Mouse (Mus musculus): ENCODE measurements around the gene Sdf2l1. TPM values are rescaled to one million over a fixed set of nuclear protein-coding genes. Genes with fewer than 3 reads are reported as not detected.

Sdf2l1 gene
- 372 and 512 TPM in 2 replicates for polyA plus RNA-seq (2012)

GRCm38 (mm10) chr16:17132089-17132905, at the start of gene Sdf2l1:
Gene Sdf2l1, minus strand, starts transcription at chr16:17132383.

DNA sequence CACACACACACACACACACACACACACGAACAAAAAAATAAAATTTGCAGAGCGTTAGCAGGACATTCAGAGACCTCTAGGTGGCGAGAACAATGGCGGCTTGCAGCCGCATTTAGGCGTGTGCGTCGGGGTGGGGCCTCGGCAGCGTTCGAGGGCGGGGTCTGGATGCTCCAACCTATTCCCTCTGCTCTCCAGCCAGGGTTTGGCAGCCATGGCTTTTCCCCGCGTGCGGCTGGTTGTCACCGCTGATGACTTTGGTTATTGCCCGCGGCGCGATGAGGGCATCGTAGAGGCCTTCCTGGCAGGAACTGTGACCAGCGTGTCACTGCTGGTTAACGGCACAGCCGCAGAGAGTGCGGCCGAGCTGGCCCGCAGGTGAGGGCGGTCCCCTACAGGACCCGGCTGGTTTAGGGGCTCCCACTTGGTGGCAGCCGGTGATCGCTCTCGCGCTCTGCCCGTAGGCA, 14.6 kb upstream of the Sdf2l1 start, which contains the start of gene Ccdc116:
Gene Ccdc116 (minus strand): TSS at position 458 of the 464 bp plus-strand sequence.

GRCm38 (mm10) chr16:17144339-17144738, 12.2 kb upstream of the Sdf2l1 start, which contains the start of gene Ydjc:
Gene Ydjc, plus strand, starts transcription at chr16:17144621.

DNA sequence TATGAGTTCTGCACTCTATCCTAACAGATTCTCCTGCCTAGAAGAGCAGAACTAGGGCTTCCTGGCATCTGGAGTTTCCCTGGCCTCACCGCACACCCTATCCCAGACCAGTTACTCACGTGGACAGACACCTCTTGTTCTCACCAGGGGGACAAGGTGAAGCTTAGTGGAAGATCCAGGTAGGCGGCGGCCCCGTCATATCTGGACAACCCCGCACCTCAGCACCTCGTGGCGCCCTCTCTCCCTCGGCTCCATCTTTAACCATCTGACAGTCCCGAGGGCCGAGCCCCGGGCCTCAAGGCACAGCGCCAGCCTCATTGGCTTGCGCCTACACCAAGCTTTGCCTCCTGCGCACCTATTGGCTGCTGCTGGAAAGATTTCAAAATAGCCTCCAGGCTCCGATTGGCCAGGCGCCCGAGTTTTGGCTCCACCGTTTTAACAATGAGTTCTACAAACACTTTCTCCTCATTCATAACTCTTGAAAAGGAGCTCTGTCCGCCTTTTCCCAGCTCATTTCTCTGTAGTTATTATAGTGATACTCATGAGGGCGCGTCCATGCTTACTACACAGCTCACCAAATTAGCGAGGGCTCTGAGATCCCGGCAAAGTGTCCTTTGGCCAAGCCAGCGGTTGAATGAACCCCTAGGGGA, 7.2 kb downstream of the Sdf2l1 start, which contains the start of gene 2610318N02Rik:
Gene 2610318N02Rik (minus strand): TSS at position 297 of the 650 bp plus-strand sequence.

GRCm38 (mm10) chr16:17110771-17111743, 21.1 kb downstream of the Sdf2l1 start, which contains the start of gene Ppil2:
Gene Ppil2, minus strand, starts transcription at chr16:17111257.

Other genes with a start within 250 kb of the Sdf2l1 start
- gene Ppm1f, start 235.9 kb downstream of the Sdf2l1 start, polyA plus RNA-seq (2012), result 9.1 and 11.4 TPM in 2 replicates
- gene Mapk1, start 149.0 kb downstream of the Sdf2l1 start, polyA plus RNA-seq (2012), result 34.1 and 36.3 TPM in 2 replicates
- 1.1 and 1.8 TPM in 2 replicates for gene Ypel1, start 62.7 kb downstream of the Sdf2l1 start, polyA plus RNA-seq (2012)
- 62.2 and 70.3 TPM in 2 replicates for gene Ppil2, start 21.1 kb downstream of the Sdf2l1 start, polyA plus RNA-seq (2012)
- 17.4 and 21.5 TPM in 2 replicates for gene 2610318N02Rik, start 7.2 kb downstream of the Sdf2l1 start, polyA plus RNA-seq (2012)
- gene Ydjc, start 12.2 kb upstream of the Sdf2l1 start, polyA plus RNA-seq (2012), result 53.3 and 57.2 TPM in 2 replicates
- gene Ccdc116, start 14.8 kb upstream of the Sdf2l1 start, polyA plus RNA-seq (2012), result 2.6 and 3.2 TPM in 2 replicates
- 80.5 and 87.5 TPM in 2 replicates for gene Ube2l3, start 70.3 kb upstream of the Sdf2l1 start, polyA plus RNA-seq (2012)
- 0.18 and 0.25 TPM in 2 replicates for gene Rimbp3, start 76.2 kb upstream of the Sdf2l1 start, polyA plus RNA-seq (2012)
- 5.5 and 7.6 TPM in 2 replicates for gene Hic2, start 101.2 kb upstream of the Sdf2l1 start, polyA plus RNA-seq (2012)
- gene Tmem191c, start 143.7 kb upstream of the Sdf2l1 start, polyA plus RNA-seq (2012), result 18.3 and 31.9 TPM in 2 replicates
- not detected in 2 replicates for gene Serpind1, start 199.0 kb upstream of the Sdf2l1 start, polyA plus RNA-seq (2012)

Measured in megakaryocyte-erythroid progenitor cell, adult 5 weeks (primary cell).